Mouse (Mus musculus): ENCODE data around the gene Myo9a. TPM values are rescaled to one million over a fixed set of nuclear protein-coding genes. Genes with fewer than 3 reads are reported as not detected.
"Not testable (repeated sequence)": the region's sequence is repeated elsewhere in the genome, so short reads cannot be mapped to it uniquely, and the experiment has no call there.

Myo9a gene
- polyA plus RNA-seq, 1 experiment from 2014 or later = 16.9 TPM

DNA sequence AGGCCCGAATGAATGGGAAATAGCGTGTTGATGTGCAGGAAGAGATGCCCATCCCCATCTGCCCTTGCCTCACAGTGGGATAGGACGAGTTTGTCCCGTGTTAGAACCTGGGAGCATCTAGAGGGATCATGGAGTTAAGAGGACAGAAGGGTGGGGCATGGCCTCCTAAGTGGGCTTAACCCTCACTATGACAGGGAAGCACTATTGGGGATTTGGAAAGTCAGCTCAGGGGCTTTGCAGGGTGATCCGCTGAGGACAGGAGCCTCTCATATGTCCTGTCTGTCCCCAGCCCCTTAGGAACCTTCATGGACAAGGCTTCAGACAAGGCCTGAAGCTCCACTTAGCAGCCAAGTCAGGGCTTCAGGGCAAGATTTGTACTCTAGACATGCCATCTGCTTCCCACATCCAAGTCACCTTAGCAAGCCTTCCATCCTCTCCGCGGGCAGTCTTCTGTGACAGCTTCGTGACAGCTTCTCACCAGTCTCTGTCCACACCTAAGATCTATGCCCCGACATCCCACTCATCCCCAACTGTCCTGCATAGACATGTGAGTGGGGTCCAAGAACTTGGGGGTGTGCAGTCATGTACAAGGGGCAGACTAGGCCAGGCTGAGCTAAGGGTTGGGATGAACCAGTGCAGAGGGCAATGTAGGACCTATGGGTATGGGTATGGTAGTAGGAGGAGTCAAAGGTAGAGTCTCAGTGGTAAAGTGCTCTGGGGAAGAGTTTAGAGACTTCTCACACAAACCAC lies 200.5 kb downstream of the Myo9a start:
- Histone ChIP-seq H3K4me1 (peaks cover 8% of the 10 kb centered on the region), H3K9ac (no peak overlapping the region), H3K4me3 (no peak overlapping the region), H3K9me3 (no peaks in the 10 kb centered on the region), H3K4me2 (no peak overlapping the region), H3K36me3 (no peaks in the 10 kb centered on the region), H3K27ac (no peak overlapping the region), H3K27me3 (no peaks in the 10 kb centered on the region)
- 92% methylated on average over 9 of the region's 9 CpGs for WGBS
- no peak for ATAC-seq (ENCODE audit: insufficient number of reproducible peaks, insufficient read depth, low FRiP score, low TSS enrichment, low read depth)

DNA sequence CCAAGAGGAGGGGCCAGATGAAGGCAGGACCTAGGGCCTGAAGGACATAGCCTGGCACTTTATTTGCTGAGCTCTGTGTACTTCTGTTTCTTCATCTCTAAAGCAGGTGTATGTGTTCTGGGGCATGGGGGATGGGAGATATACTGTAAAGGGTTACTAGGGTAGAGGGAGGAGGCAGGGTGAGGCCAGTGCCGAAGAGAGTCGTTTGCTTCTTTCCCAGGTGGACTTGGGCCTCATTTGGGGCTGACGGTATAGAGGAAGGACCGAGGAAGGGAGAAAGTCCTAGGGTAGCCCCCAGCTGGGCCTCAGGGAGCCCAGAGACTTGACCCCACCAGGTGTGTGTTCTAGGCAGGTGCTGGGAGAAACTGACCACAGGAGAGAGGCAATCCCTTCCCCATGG lies 201.2 kb downstream of the Myo9a start:
- Histone ChIP-seq H3K9ac (no peak overlapping the region), H3K4me1 (peaks cover 14% of the 10 kb centered on the region), H3K36me3 (no peaks in the 10 kb centered on the region), H3K9me3 (no peaks in the 10 kb centered on the region), H3K4me2 (no peak overlapping the region), H3K27me3 (no peaks in the 10 kb centered on the region), H3K27ac (no peak overlapping the region), H3K4me3 (no peak overlapping the region)
- ATAC-seq (ENCODE audit: insufficient number of reproducible peaks, insufficient read depth, low FRiP score, low TSS enrichment, low read depth) = no peak
- 77% methylated on average over 4 of the region's 4 CpGs for WGBS

- Histone ChIP-seq H3K36me3 (no peaks in the 10 kb centered on the region), H3K4me2 (no peak overlapping the region), H3K9ac (no peak overlapping the region), H3K4me3 (no peak overlapping the region), H3K27me3 (no peaks in the 10 kb centered on the region), H3K9me3 (no peaks in the 10 kb centered on the region), H3K4me1 (peaks cover 14% of the 10 kb centered on the region), H3K27ac (no peak overlapping the region)
- 58% methylated on average over 8 of the region's 8 CpGs for WGBS
- ATAC-seq (ENCODE audit: insufficient number of reproducible peaks, insufficient read depth, low FRiP score, low TSS enrichment, low read depth) = no peak
These were observed 201.9 kb downstream of the Myo9a start for GRCm38 (mm10) chr9:59952515-59953070.

DNA sequence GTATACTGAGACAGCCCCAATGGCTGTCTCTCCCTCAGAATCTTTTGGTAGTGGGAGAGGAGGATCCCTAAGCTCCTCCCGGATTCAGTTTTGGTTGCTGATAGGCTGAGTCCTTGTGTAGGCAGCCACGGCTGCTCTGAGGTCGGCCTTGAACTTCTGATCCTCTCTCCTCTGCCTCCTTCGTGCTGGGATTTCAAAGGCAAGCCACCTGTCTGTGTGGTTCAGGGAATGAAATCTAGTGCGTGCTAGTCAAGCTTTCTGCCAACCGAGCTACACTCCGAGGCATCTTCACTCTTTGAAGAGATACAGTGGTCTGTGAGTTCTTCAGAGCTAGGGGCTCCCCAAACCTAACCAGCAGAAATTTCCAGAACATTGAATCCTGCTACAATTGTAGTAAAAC lies 202.9 kb downstream of the Myo9a start:
- no peaks in the 10 kb centered on the region for H3K9me3 ChIP-seq
- WGBS = 74% methylated on average over 7 of the region's 7 CpGs
- no peak overlapping the region for H3K9ac ChIP-seq
- H3K4me2 ChIP-seq = no peak overlapping the region
- no peak for ATAC-seq (ENCODE audit: insufficient number of reproducible peaks, insufficient read depth, low FRiP score, low TSS enrichment, low read depth)
- H3K4me1 ChIP-seq = peaks cover 14% of the 10 kb centered on the region
- H3K4me3 ChIP-seq = no peak overlapping the region
- no peaks in the 10 kb centered on the region for H3K27me3 ChIP-seq
- H3K36me3 ChIP-seq = no peaks in the 10 kb centered on the region
- no peak overlapping the region for H3K27ac ChIP-seq

- ATAC-seq (ENCODE audit: insufficient number of reproducible peaks, insufficient read depth, low FRiP score, low TSS enrichment, low read depth) = no peak
- no peak overlapping the region for H3K9ac ChIP-seq
- H3K27ac ChIP-seq = peak overlapping the region; percentile 57; the same call in 1 of the 2 replicates
- H3K36me3 ChIP-seq = no peaks in the 10 kb centered on the region
- no peaks in the 10 kb centered on the region for H3K27me3 ChIP-seq
- peaks cover 18% of the 10 kb centered on the region for H3K4me1 ChIP-seq
- H3K4me2 ChIP-seq = no peak overlapping the region; the same call in 1 of the 2 replicates
- no peaks in the 10 kb centered on the region for H3K9me3 ChIP-seq
- H3K4me3 ChIP-seq = no peak overlapping the region
- WGBS = 48% methylated on average over 3 of the region's 3 CpGs
These were observed 204.5 kb downstream of the Myo9a start for GRCm38 (mm10) chr9:59955199-59955598.

DNA sequence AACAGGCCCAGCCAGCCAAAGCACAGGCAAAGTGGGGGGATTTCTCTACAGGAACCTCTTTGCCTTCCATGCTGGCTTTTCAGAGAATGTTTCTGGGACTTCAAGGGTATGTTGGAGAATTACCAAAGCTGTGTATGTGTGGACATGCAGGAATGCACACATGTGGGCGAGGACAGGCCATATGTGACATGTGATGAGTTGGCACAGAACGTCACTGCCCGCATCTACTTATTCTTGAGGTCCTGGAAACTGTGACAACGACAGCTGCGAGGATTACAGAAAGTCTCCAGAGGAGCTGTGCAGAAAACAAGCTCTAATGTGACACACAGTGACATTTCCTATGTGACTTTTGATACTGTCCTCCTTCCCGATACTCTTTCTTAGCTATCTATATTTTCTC lies 205.0 kb downstream of the Myo9a start:
- Histone ChIP-seq H3K4me1 (peaks cover 18% of the 10 kb centered on the region), H3K4me3 (no peak overlapping the region), H3K36me3 (no peaks in the 10 kb centered on the region), H3K4me2 (peak overlapping the region; percentile 49; the same call in 1 of the 2 replicates), H3K9me3 (no peaks in the 10 kb centered on the region), H3K27ac (peak overlapping the region; percentile 57), H3K9ac (no peak overlapping the region), H3K27me3 (no peaks in the 10 kb centered on the region)
- 56% methylated on average over 6 of the region's 6 CpGs for WGBS
- no peak for ATAC-seq (ENCODE audit: insufficient number of reproducible peaks, insufficient read depth, low FRiP score, low TSS enrichment, low read depth)

GRCm38 (mm10) chr9:59956496-59956895 lies 205.8 kb downstream of the Myo9a start:
- H3K4me3 ChIP-seq = peak overlapping the region; percentile 26
- no peaks in the 10 kb centered on the region for H3K27me3 ChIP-seq
- no peaks in the 10 kb centered on the region for H3K36me3 ChIP-seq
- H3K9me3 ChIP-seq = no peaks in the 10 kb centered on the region
- ATAC-seq (ENCODE audit: insufficient number of reproducible peaks, insufficient read depth, low FRiP score, low TSS enrichment, low read depth) = no peak
- WGBS = 24% methylated on average over 6 of the region's 6 CpGs
- H3K4me1 ChIP-seq = peaks cover 22% of the 10 kb centered on the region
- H3K9ac ChIP-seq = peak overlapping the region; percentile 40; the same call in 1 of the 2 replicates
- H3K27ac ChIP-seq = peak overlapping the region; percentile 11; the same call in 1 of the 2 replicates
- H3K4me2 ChIP-seq = peak overlapping the region; percentile 49

GRCm38 (mm10) chr9:59958115-59958514 lies 207.4 kb downstream of the Myo9a start:
- not testable (repeated sequence) for H3K4me3 ChIP-seq; H3K9me3 ChIP-seq; H3K36me3 ChIP-seq; H3K9ac ChIP-seq; H3K27me3 ChIP-seq; H3K4me2 ChIP-seq; ATAC-seq (ENCODE audit: insufficient number of reproducible peaks, insufficient read depth, low FRiP score, low TSS enrichment, low read depth); H3K27ac ChIP-seq
- H3K4me1 ChIP-seq = peaks cover 22% of the 10 kb centered on the region
- WGBS = 19% methylated on average over 1 of the region's 1 CpGs

- ATAC-seq (ENCODE audit: insufficient number of reproducible peaks, insufficient read depth, low FRiP score, low TSS enrichment, low read depth) = 0 out of 2 replicates have a peak, but pooled peaks have one; percentile 48
- 2% methylated on average over 8 of the region's 8 CpGs for WGBS
- H3K4me3 ChIP-seq = no peak overlapping the region
These were observed 208.6 kb downstream of the Myo9a start for GRCm38 (mm10) chr9:59959276-59959675.

DNA sequence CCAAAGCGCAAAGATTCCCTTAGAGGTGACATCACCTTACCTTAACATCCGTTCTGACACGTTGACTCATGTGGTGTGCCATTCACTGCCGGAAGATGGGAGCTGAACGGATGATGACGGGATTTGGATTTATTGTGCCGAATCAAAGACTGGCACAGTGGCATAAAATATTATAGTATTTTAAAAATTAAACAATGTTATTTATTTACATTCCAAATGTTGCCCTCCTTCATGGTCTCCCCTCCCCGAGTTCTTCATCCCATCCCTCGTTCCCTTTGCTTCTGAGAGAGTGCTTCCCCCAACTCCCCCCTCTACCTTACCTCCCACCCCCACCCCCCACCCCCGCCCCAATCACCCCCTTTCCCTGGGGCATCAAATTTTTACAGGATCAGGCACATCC lies 209.9 kb downstream of the Myo9a start, which contains the start of gene Nr2e3:
TSS of gene Nr2e3 (minus strand) at position 101 of the 400 bp plus-strand sequence.
- Histone ChIP-seq H3K4me3 (no peak within 1 kb of the TSS), H3K9me3 (no peaks in the 10 kb centered on the region), H3K36me3 (no peaks in the 10 kb centered on the region), H3K4me2 (no peak within 1 kb of the TSS), H3K27me3 (no peaks in the 10 kb centered on the region), H3K9ac (no peak within 1 kb of the TSS), H3K4me1 (peaks cover 37% of the 10 kb centered on the region), H3K27ac (peak within 1 kb of the TSS; percentile 70; the same call in 1 of the 2 replicates)
- WGBS = 74% methylated on average over 10 of the region's 10 CpGs
- ATAC-seq (ENCODE audit: insufficient number of reproducible peaks, insufficient read depth, low FRiP score, low TSS enrichment, low read depth) = no peak

More at GRCm38 (mm10) chr9:59959276-59959675, 208.6 kb downstream of the Myo9a start:
- no peaks in the 10 kb centered on the region for H3K27me3 ChIP-seq
- peaks cover 28% of the 10 kb centered on the region for H3K4me1 ChIP-seq
- no peaks in the 10 kb centered on the region for H3K36me3 ChIP-seq
- H3K27ac ChIP-seq = no peak overlapping the region
- H3K9me3 ChIP-seq = no peaks in the 10 kb centered on the region
- no peak overlapping the region for H3K4me2 ChIP-seq
- H3K9ac ChIP-seq = no peak overlapping the region

DNA sequence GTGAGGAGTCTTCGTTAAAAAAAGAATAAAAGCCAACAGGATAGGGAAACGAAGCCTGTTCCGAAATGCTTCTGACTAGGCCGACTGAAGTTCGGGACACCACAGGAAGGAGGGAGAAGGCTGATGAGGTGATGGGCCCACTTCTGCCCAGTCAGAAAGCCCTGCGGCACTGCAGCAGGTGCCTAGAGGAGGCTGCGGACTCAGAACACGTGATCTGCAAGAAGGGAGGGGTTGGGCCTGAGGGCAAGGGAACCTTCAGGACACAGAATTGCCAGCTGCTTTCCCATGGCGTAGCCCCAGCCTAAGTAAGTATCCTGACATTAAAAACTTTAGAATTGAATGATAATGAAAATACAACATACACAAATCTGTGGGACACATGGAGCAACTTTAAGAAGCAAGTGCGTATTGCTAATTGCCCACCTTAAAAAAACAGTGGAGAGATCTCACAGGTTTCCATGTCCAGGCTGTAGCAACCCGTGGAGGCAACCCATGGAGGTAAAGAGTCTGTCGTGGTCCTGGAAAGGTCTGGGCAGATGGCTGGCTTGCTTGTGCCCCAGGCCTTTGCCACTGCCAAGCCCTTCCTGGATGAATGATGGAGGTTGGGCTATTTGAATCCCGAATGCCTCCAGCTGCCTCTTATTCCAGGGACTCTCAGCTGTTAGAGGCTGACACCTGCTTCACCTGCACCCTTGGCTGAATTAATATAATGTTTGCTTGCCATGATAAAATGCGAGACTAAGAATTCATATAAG lies 210.7 kb downstream of the Myo9a start:
- H3K9ac ChIP-seq = no peak overlapping the region
- H3K27me3 ChIP-seq = no peaks in the 10 kb centered on the region
- no peaks in the 10 kb centered on the region for H3K36me3 ChIP-seq
- no peak overlapping the region for H3K4me3 ChIP-seq
- H3K27ac ChIP-seq = no peak overlapping the region
- ATAC-seq (ENCODE audit: insufficient number of reproducible peaks, insufficient read depth, low FRiP score, low TSS enrichment, low read depth) = no peak
- no peaks in the 10 kb centered on the region for H3K9me3 ChIP-seq
- peaks cover 30% of the 10 kb centered on the region for H3K4me1 ChIP-seq
- no peak overlapping the region for H3K4me2 ChIP-seq
- WGBS = 51% methylated on average over 14 of the region's 14 CpGs
